ENCODE assay signal across 39 mouse cellular contexts in the genomic region with DNA sequence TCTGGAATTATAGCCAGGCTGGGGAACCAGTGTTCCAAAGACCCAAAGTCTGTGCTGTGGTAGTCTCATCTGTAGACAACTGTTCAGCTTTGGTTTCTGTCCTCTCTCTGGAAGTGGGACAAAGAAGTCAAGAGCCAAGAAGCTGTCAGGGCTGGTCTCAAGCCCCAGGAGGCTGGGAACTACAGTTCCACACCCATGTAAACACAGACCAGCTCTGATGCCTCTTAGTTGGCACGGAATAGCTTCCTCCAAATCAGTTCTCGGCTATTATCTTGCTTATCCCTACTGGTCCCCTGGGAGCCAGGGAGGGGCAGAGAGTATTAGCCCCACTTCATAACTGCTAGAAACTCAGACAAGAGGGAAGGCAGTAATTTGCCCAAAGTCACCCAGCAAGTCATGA. TPM values are rescaled to one million over a fixed set of nuclear protein-coding genes. Genes with fewer than 3 reads are reported as not detected.
A peak's percentile ranks its signal among the peaks of the same experiment; 100 is the strongest.
DNase-seq lines count a peak whose midpoint lies in the region; ATAC-seq lines count a peak whose summit lies in the region.
"Had no signal": no experiment of that assay in that cellular context is flagged by ENCODE, and none has a peak within 500 bp of the region (broad histone marks: within the 10 kb centered on the region; RNA-seq: fewer than 3 reads in every experiment).

No protein-coding gene starts in this region.

- H3K4me1 ChIP-seq in hindbrain, embryonic 16.5 days (ENCODE audit: control insufficient read depth, insufficient read depth, low read depth, low read length), result peaks cover 5% of the 10 kb centered on the region
- peaks cover 7% of the 10 kb centered on the region; the same call in 1 of the 2 replicates for H3K4me1 ChIP-seq in hindbrain, embryonic 13.5 days (replicated peaks)
- H3K4me1 ChIP-seq: neural tube, embryonic 12.5 days had no signal

- H3K27ac ChIP-seq in hindbrain, embryonic 16.5 days (ENCODE audit: low read depth, low read length), result no peak overlapping the region
- no peak overlapping the region for H3K27ac ChIP-seq in hindbrain, embryonic 13.5 days
- H3K27ac ChIP-seq: embryonic facial prominence, embryonic 12.5 days; heart, adult 2 months; heart, embryonic 13.5 days; hindbrain, embryonic 10.5 days; liver, embryonic 14.5 days; macrophage; neural tube, embryonic 12.5 days had no signal

- peak; percentile 40; the same call in 1 of the 2 replicates for ATAC-seq in hindbrain, embryonic 16.5 days
- ATAC-seq in hindbrain, embryonic 13.5 days (ENCODE audit: low FRiP score), result no peak
- ATAC-seq: activated CD4-positive, CD25-positive, alpha-beta regulatory T cell, adult 4 months; CD4-positive, CD25-positive, alpha-beta regulatory T cell, adult 4 months; forebrain, embryonic 16.5 days; intestine, postnatal 0 days had no signal

- no peak overlapping the region for H3K4me3 ChIP-seq in hindbrain, embryonic 16.5 days (ENCODE audit: low read length)
- no peak overlapping the region for H3K4me3 ChIP-seq in hindbrain, embryonic 13.5 days
- H3K4me3 ChIP-seq: embryonic facial prominence, embryonic 12.5 days; erythroblast, embryonic 14.5 days; heart, adult 2 months; heart, embryonic 13.5 days; hindbrain, embryonic 10.5 days; neural tube, embryonic 12.5 days had no signal

- H3K36me3 ChIP-seq in hindbrain, embryonic 16.5 days (ENCODE audit: control insufficient read depth, insufficient read depth, low read length), result no peaks in the 10 kb centered on the region
- no peaks in the 10 kb centered on the region for H3K36me3 ChIP-seq in hindbrain, embryonic 13.5 days
- H3K36me3 ChIP-seq: embryonic facial prominence, embryonic 12.5 days; heart, embryonic 13.5 days; hindbrain, embryonic 10.5 days; neural tube, embryonic 12.5 days had no signal

- no peak overlapping the region for H3K4me2 ChIP-seq in hindbrain, embryonic 16.5 days (ENCODE audit: low read length)
- no peak overlapping the region for H3K4me2 ChIP-seq in hindbrain, embryonic 13.5 days
- H3K4me2 ChIP-seq: embryonic facial prominence, embryonic 12.5 days; heart, embryonic 13.5 days; neural tube, embryonic 12.5 days had no signal

- 30% methylated on average over 2 of the region's 2 CpGs for WGBS in hindbrain, embryonic 16.5 days
- 58% methylated on average over 2 of the region's 2 CpGs for WGBS in hindbrain, embryonic 13.5 days

- no peaks in the 10 kb centered on the region for H3K27me3 ChIP-seq in hindbrain, embryonic 16.5 days (replicated peaks; ENCODE audit: control insufficient read depth, insufficient read depth, low read length)
- H3K27me3 ChIP-seq in hindbrain, embryonic 13.5 days, result peaks cover 16% of the 10 kb centered on the region; the same call in 1 of the 2 replicates
- H3K27me3 ChIP-seq: embryonic facial prominence, embryonic 12.5 days; neural tube, embryonic 12.5 days had no signal

- no peak overlapping the region for H3K9ac ChIP-seq in hindbrain, embryonic 16.5 days (ENCODE audit: low read depth, low read length)
- H3K9ac ChIP-seq in hindbrain, embryonic 13.5 days, result no peak overlapping the region
- H3K9ac ChIP-seq: embryonic facial prominence, embryonic 12.5 days; heart, embryonic 13.5 days; liver, embryonic 14.5 days; neural tube, embryonic 12.5 days had no signal

- H3K9me3 ChIP-seq in hindbrain, embryonic 16.5 days (ENCODE audit: control insufficient read depth, low read length), result no peaks in the 10 kb centered on the region
- H3K9me3 ChIP-seq in hindbrain, embryonic 13.5 days, result no peaks in the 10 kb centered on the region
- H3K9me3 ChIP-seq: embryonic facial prominence, embryonic 12.5 days; heart, embryonic 13.5 days; hindbrain, embryonic 10.5 days; neural tube, embryonic 12.5 days had no signal

- DNase-seq in 3T3-L1 (ENCODE audit: low read depth, low spot score) (peak; percentile 82), adipocyte (ENCODE audit: low spot score) (peak; percentile 87)
- peak; percentile 36 for DNase-seq in lung, postnatal 14 days
- DNase-seq in ovary, adult 18-20 months (ENCODE audit: low spot score), result no peak
- DNase-seq in layer of hippocampus, postnatal 10 days (ENCODE audit: low spot score in 2 of 2), result no peak
- DNase-seq in neural tube, embryonic 10.5 days (ENCODE audit: extremely low spot score, low spot score), result no peak
- DNase-seq: adrenal gland, adult 8-10 months; cerebellum, adult 2 months; cerebellum, postnatal 14 days; kidney, adult 9 months; kidney, postnatal 10 days; liver; midbrain, embryonic 14.5 days; right cerebral cortex, postnatal 4 days; thymus, postnatal 25 days had no signal

RNA-seq across cellular contexts. Expression of a gene that starts 9.7 kb away (rescaled TPM):
- 48.2 and 56.9 TPM in 2 replicates for polyA plus RNA-seq in hindbrain, embryonic 16.5 days (2015; fragmentation: Nextera tagmentation; extraction: Ambion mirVana)
- 21.2 and 23.4 TPM in 2 replicates for polyA plus RNA-seq in hindbrain, embryonic 13.5 days (2015; fragmentation: Nextera tagmentation; extraction: Ambion mirVana)
- total RNA-seq in layer of hippocampus, postnatal 10 days (2021), result 10 to 100 TPM; 12.4 to 15.6 TPM
- total RNA-seq: gastrocnemius, adult 8-10 months; heart, adult 2 months; heart, postnatal 14 days; megakaryocyte-erythroid progenitor cell, adult 5-6 weeks had no signal
- polyA plus RNA-seq: activated CD4-positive, CD25-positive, alpha-beta regulatory T cell, adult 4 months; CD4-positive, CD25-positive, alpha-beta regulatory T cell, adult 4 months; erythroblast, embryonic 14.5 days had no signal

RNA-seq across cellular contexts. Expression of a gene that starts 24.2 kb away (rescaled TPM):
- 0.71 and 0.79 TPM in 2 replicates for polyA plus RNA-seq in hindbrain, embryonic 16.5 days (2015; fragmentation: Nextera tagmentation; extraction: Ambion mirVana)
- 0.72 and 0.99 TPM in 2 replicates for polyA plus RNA-seq in hindbrain, embryonic 13.5 days (2015; fragmentation: Nextera tagmentation; extraction: Ambion mirVana)
- total RNA-seq in layer of hippocampus, postnatal 10 days (2021), result under 1 TPM; 0.27 to 0.59 TPM
- total RNA-seq: heart, adult 2 months; megakaryocyte-erythroid progenitor cell, adult 5-6 weeks had no signal
- polyA plus RNA-seq: activated CD4-positive, CD25-positive, alpha-beta regulatory T cell, adult 4 months; CD4-positive, CD25-positive, alpha-beta regulatory T cell, adult 4 months; erythroblast, embryonic 14.5 days had no signal

RNA-seq across cellular contexts. Expression of a gene that starts 27.2 kb away (rescaled TPM):
- 28.2 and 30.4 TPM in 2 replicates for polyA plus RNA-seq in hindbrain, embryonic 16.5 days (2015; fragmentation: Nextera tagmentation; extraction: Ambion mirVana)
- polyA plus RNA-seq in hindbrain, embryonic 13.5 days (2015; fragmentation: Nextera tagmentation; extraction: Ambion mirVana), result 26.0 and 26.1 TPM in 2 replicates
- total RNA-seq in layer of hippocampus, postnatal 10 days (2021), result 10 to 100 TPM; 31.7 to 34.3 TPM

RNA-seq across cellular contexts. Expression of a gene that starts 31.6 kb away (rescaled TPM):
- polyA plus RNA-seq in hindbrain, embryonic 16.5 days (2015; fragmentation: Nextera tagmentation; extraction: Ambion mirVana), result not detected in 2 replicates
- not detected in 2 replicates for polyA plus RNA-seq in hindbrain, embryonic 13.5 days (2015; fragmentation: Nextera tagmentation; extraction: Ambion mirVana)
- not detected for total RNA-seq in layer of hippocampus, postnatal 10 days (2021)
- total RNA-seq: adrenal gland, adult 8-10 months; adrenal gland, postnatal 4 days; gastrocnemius, adult 8-10 months; gastrocnemius, postnatal 4 days; heart, adult 2 months; heart, postnatal 14 days; left cerebral cortex, adult 18-20 months; left cerebral cortex, postnatal 14 days; megakaryocyte-erythroid progenitor cell, adult 5-6 weeks had no signal
- polyA plus RNA-seq: activated CD4-positive, CD25-positive, alpha-beta regulatory T cell, adult 4 months; CD4-positive, CD25-positive, alpha-beta regulatory T cell, adult 4 months; cerebellum, adult 2 months; cortical plate, adult 2 months; erythroblast, embryonic 14.5 days; forebrain, embryonic 11.5 days; forebrain, embryonic 16.5 days; heart, adult 2 months; heart, embryonic 13.5 days; hindbrain, embryonic 10.5 days; liver, embryonic 14.5 days; macrophage; midbrain, embryonic 14.5 days; neural tube, embryonic 12.5 days; spleen, adult 2 months had no signal

RNA-seq across cellular contexts. Expression of a gene that starts 52.7 kb away (rescaled TPM):
- 23.3 and 23.6 TPM in 2 replicates for polyA plus RNA-seq in hindbrain, embryonic 16.5 days (2015; fragmentation: Nextera tagmentation; extraction: Ambion mirVana)
- polyA plus RNA-seq in hindbrain, embryonic 13.5 days (2015; fragmentation: Nextera tagmentation; extraction: Ambion mirVana), result 25.0 and 27.3 TPM in 2 replicates
- total RNA-seq in layer of hippocampus, postnatal 10 days (2021), result 10 to 100 TPM; 19.0 to 22.6 TPM

Comparison
In these comparisons a context has a peak if more than half of its experiments do, and no peak if none do; other contexts are left out.
1. DNase-seq: peak in 3T3-L1 (single experiment), adipocyte (single experiment) and lung, postnatal 14 days (single experiment); none in ovary, adult 18-20 months (single experiment), layer of hippocampus, postnatal 10 days (0 of 2) and neural tube, embryonic 10.5 days (single experiment).